Mouse (Mus musculus) neural tube, embryonic 14.5 days (tissue): Measurements from ENCODE around the gene Il34. TPM values are rescaled to one million over a fixed set of nuclear protein-coding genes. Genes with fewer than 3 reads are reported as not detected.
"Not testable (repeated sequence)": the region's sequence is repeated elsewhere in the genome, so short reads cannot be mapped to it uniquely, and the experiment has no call there.

Experiments used
- ATAC-seq: fragments of 200-750 bp; cut with Nextera tagmentation; 2 replicates; pipeline ENCODE4 v1.8.0; 2017; ENCODE audit warnings: low read depth, mild to moderate bottlenecking, moderate TSS enrichment, moderate library complexity
- H3K27ac ChIP-seq: fragments of 300-500 bp; sonication (generic); 2 replicates; pipeline ENCODE4 v1.5.1; 2014; ENCODE audit warnings: low read depth, mild to moderate bottlenecking, control low read depth, low read length, moderate library complexity, mixed read lengths
- H3K27me3 ChIP-seq: fragments of 300-500 bp; sonication (generic); 2 replicates; pipeline ENCODE4 v1.6.1; 2014; ENCODE audit warnings: low read length; ENCODE audit not compliant: control insufficient read depth, insufficient read depth
- H3K36me3 ChIP-seq: fragments of 300-500 bp; sonication (generic); 2 replicates; pipeline ENCODE4 v1.6.1; 2014; ENCODE audit warnings: low read length, mixed read lengths; ENCODE audit not compliant: control insufficient read depth, insufficient read depth
- H3K4me1 ChIP-seq: fragments of 300-500 bp; sonication (generic); 2 replicates; pipeline ENCODE4 v1.6.1; 2014; ENCODE audit warnings: low read length; ENCODE audit not compliant: control insufficient read depth, insufficient read depth
- H3K4me2 ChIP-seq: fragments of 300-500 bp; sonication (generic); 2 replicates; pipeline ENCODE4 v1.6.1; 2014; ENCODE audit warnings: mild to moderate bottlenecking, low read depth, low read length, control low read depth
- H3K4me3 ChIP-seq: fragments of 300-500 bp; sonication (generic); 2 replicates; pipeline ENCODE4 v1.5.1; 2014; ENCODE audit warnings: low read depth, low read length, control low read depth, mixed read lengths
- H3K9ac ChIP-seq: fragments of 300-500 bp; sonication (generic); replicated peaks from 2 replicates; pipeline ENCODE4 v1.6.1; 2014; ENCODE audit warnings: low read depth, mild to moderate bottlenecking, control low read depth, low read length, mixed read lengths
- H3K9me3 ChIP-seq: fragments of 300-500 bp; sonication (generic); 2 replicates; pipeline ENCODE4 v1.6.1; 2016; ENCODE audit warnings: low read length; ENCODE audit not compliant: control insufficient read depth
- WGBS: fragments of 180-500 bp; shearing (Covaris S2); extraction: QIAGEN DNeasy Blood & Tissue Kit; methylation state at CpG from one replicate; pipeline ENCODE4 v1.1.7; 2014; 5-methylcytosine and 5-hydroxymethylcytosine counted together
- polyA plus RNA-seq: library from polyadenylated mRNA; unstranded; fragments of >200 nt; fragmentation: Nextera tagmentation; extraction: Ambion mirVana; gene quantifications from 2 replicates; pipeline ENCODE4 v1.2.1, GENCODE M21; 2014

The Il34 gene
- polyA plus RNA-seq, 1 experiment from 2014 or later: 1.2 TPM

- no peak for ATAC-seq
- 77% methylated on average over 6 of the region's 6 CpGs for WGBS
These were observed 15.5 kb downstream of the Il34 start for GRCm38 (mm10) chr8:110790270-110790669.

GRCm38 (mm10) chr8:110789571-110789970, 16.2 kb downstream of the Il34 start:
- H3K4me1 ChIP-seq: no peaks in the 10 kb centered on the region
- no peak overlapping the region for H3K4me3 ChIP-seq
- H3K27me3 ChIP-seq: no peaks in the 10 kb centered on the region
- WGBS: 51% methylated on average over 12 of the region's 12 CpGs
- no peak overlapping the region for H3K4me2 ChIP-seq
- no peak for ATAC-seq
- H3K9me3 ChIP-seq: no peaks in the 10 kb centered on the region
- H3K9ac ChIP-seq: no peak overlapping the region
- no peak overlapping the region for H3K27ac ChIP-seq
- H3K36me3 ChIP-seq: no peaks in the 10 kb centered on the region

More at GRCm38 (mm10) chr8:110790270-110790669, 15.5 kb downstream of the Il34 start:
- no peaks in the 10 kb centered on the region for H3K36me3 ChIP-seq
- H3K4me1 ChIP-seq: no peaks in the 10 kb centered on the region
- no peaks in the 10 kb centered on the region for H3K27me3 ChIP-seq
- no peak overlapping the region for H3K27ac ChIP-seq
- no peak overlapping the region for H3K9ac ChIP-seq
- no peak overlapping the region for H3K4me3 ChIP-seq
- no peak overlapping the region for H3K4me2 ChIP-seq
- no peaks in the 10 kb centered on the region for H3K9me3 ChIP-seq

GRCm38 (mm10) chr8:110788981-110789380, 16.7 kb downstream of the Il34 start:
- H3K9ac ChIP-seq: no peak overlapping the region
- H3K4me3 ChIP-seq: no peak overlapping the region
- WGBS: 59% methylated on average over 12 of the region's 12 CpGs
- no peaks in the 10 kb centered on the region for H3K4me1 ChIP-seq
- no peaks in the 10 kb centered on the region for H3K9me3 ChIP-seq
- no peak overlapping the region for H3K4me2 ChIP-seq
- H3K27ac ChIP-seq: no peak overlapping the region
- no peak for ATAC-seq
- no peaks in the 10 kb centered on the region for H3K27me3 ChIP-seq
- no peaks in the 10 kb centered on the region for H3K36me3 ChIP-seq

- WGBS: 88% methylated on average over 9 of the region's 9 CpGs
- Histone ChIP-seq H3K27me3 (no peaks in the 10 kb centered on the region), H3K4me1 (no peaks in the 10 kb centered on the region), H3K9ac (no peak overlapping the region), H3K4me3 (no peak overlapping the region), H3K4me2 (no peak overlapping the region), H3K27ac (no peak overlapping the region), H3K9me3 (no peaks in the 10 kb centered on the region), H3K36me3 (no peaks in the 10 kb centered on the region)
- ATAC-seq: no peak
These were observed 18.2 kb downstream of the Il34 start for GRCm38 (mm10) chr8:110787411-110787954.

GRCm38 (mm10) chr8:110786934-110787333, 18.8 kb downstream of the Il34 start:
- Histone ChIP-seq H3K36me3 (no peaks in the 10 kb centered on the region), H3K27me3 (no peaks in the 10 kb centered on the region), H3K27ac (no peak overlapping the region), H3K4me2 (no peak overlapping the region), H3K9ac (no peak overlapping the region), H3K4me1 (no peaks in the 10 kb centered on the region), H3K9me3 (no peaks in the 10 kb centered on the region), H3K4me3 (no peak overlapping the region)
- 88% methylated on average over 8 of the region's 8 CpGs for WGBS
- no peak for ATAC-seq

- 85% methylated on average over 7 of the region's 7 CpGs for WGBS
- not testable (repeated sequence) for H3K9me3 ChIP-seq, ATAC-seq, H3K4me2 ChIP-seq, H3K9ac ChIP-seq, H3K27me3 ChIP-seq, H3K27ac ChIP-seq, H3K4me3 ChIP-seq, H3K4me1 ChIP-seq, H3K36me3 ChIP-seq
These were observed 19.2 kb downstream of the Il34 start for GRCm38 (mm10) chr8:110786501-110786900.

GRCm38 (mm10) chr8:110785366-110785765, 20.4 kb downstream of the Il34 start:
- Histone ChIP-seq H3K27ac (no peak overlapping the region), H3K9ac (no peak overlapping the region), H3K4me1 (no peaks in the 10 kb centered on the region), H3K4me2 (no peak overlapping the region), H3K4me3 (no peak overlapping the region), H3K36me3 (no peaks in the 10 kb centered on the region), H3K27me3 (no peaks in the 10 kb centered on the region), H3K9me3 (no peaks in the 10 kb centered on the region)
- 69% methylated on average over 2 of the region's 2 CpGs for WGBS
- ATAC-seq: no peak

- Histone ChIP-seq H3K27ac (no peak overlapping the region), H3K9me3 (no peaks in the 10 kb centered on the region), H3K9ac (no peak overlapping the region), H3K4me1 (no peaks in the 10 kb centered on the region), H3K4me3 (no peak overlapping the region), H3K36me3 (no peaks in the 10 kb centered on the region), H3K27me3 (no peaks in the 10 kb centered on the region), H3K4me2 (no peak overlapping the region)
- 82% methylated on average over 13 of the region's 13 CpGs for whole genome bisulfite sequencing
- ATAC-seq: no peak
These were observed 25.6 kb downstream of the Il34 start for GRCm38 (mm10) chr8:110779924-110780718.

- Histone ChIP-seq H3K4me3 (no peak overlapping the region), H3K36me3 (no peaks in the 10 kb centered on the region), H3K4me1 (no peaks in the 10 kb centered on the region), H3K9ac (no peak overlapping the region), H3K4me2 (no peak overlapping the region), H3K9me3 (no peaks in the 10 kb centered on the region), H3K27ac (no peak overlapping the region), H3K27me3 (no peaks in the 10 kb centered on the region)
- ATAC-seq: no peak
- WGBS: 100% methylated on average over 3 of the region's 3 CpGs
These were observed 29.4 kb downstream of the Il34 start for GRCm38 (mm10) chr8:110776335-110776734.
